Mouse (Mus musculus) ES-Bruce4 (cell line): ENCODE results near the gene Mbnl1.

Experiments used
- CTCF ChIP-seq: IDR thresholded peaks from one replicate; pipeline ENCODE4 v1.8.1; 2011; ENCODE audit warnings: low read depth, low read length
- POLR2A ChIP-seq: IDR thresholded peaks from one replicate; pipeline ENCODE4 v1.8.1; 2011; ENCODE audit warnings: low read length; ENCODE audit not compliant: insufficient read depth

GRCm38 (mm10) chr3:60615057-60615606, 142.5 kb downstream of the Mbnl1 start:
- TF ChIP-seq POLR2A = no peak
- TF ChIP-seq CTCF = no peak
